Mouse (Mus musculus) B cell, adult 67 days (primary cell): ENCODE results near the gene Senp1. TPM values are rescaled to one million over a fixed set of nuclear protein-coding genes. Genes with fewer than 3 reads are reported as not detected.

Experiments used
- total RNA-seq, 2 experiments: library from RNA; stranded (reverse); gene quantifications; 4 replicates each; pipeline ENCODE4 v1.2.4; 2023

Senp1 gene
- total RNA-seq, result 10 to 100 TPM; 63.4 to 70.5 TPM

DNA sequence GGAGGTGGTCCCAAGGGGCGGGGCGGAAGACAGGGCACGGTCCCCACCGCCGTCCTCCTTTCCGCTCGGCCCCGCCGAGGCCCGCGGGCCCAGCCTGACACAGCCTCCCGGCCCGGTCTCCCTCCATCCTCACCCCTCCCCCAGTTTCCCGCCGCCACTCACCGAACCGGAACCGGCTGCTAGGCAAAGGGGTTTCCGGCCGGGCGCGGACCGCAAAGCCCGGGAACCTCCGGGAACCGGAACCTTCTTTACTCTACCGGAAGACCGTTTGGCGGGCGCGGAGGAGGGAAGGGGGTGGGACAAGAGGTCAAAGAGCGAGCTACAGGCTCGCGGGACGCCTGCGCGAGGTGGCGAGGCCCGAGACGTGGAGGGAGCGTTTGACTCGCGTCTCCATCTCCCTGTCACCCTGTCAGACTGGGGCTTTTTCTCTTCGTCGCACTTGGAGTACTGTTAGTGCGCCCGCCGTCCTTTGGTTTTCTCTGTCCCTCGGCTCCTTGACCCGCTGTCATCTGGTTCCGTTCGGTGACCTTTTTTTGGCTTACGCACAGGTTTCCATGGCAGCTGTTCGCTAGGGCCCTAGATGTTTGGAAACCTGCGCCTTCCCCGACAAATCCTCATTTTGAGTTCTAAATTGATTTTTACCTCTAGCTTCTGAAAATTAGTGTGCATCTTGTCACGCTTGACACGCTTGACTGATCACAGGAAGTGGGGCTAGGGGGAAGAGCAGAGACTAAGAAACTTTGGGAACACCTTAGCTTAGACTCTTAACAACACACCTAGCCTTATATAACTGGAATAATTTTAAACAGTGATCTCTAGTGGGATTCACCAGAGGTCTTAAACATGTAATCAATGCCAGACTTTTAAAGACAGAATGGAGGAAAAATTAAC, at the start of gene Senp1:
TSS of gene Senp1 (minus strand) at position 624 of the 891 bp plus-strand sequence.

GRCm38 (mm10) chr15:98092372-98093120, 998 bp downstream of the Senp1 start, which contains the start of gene Pfkm:
Gene Pfkm, plus strand, starts transcription at chr15:98092589.

DNA sequence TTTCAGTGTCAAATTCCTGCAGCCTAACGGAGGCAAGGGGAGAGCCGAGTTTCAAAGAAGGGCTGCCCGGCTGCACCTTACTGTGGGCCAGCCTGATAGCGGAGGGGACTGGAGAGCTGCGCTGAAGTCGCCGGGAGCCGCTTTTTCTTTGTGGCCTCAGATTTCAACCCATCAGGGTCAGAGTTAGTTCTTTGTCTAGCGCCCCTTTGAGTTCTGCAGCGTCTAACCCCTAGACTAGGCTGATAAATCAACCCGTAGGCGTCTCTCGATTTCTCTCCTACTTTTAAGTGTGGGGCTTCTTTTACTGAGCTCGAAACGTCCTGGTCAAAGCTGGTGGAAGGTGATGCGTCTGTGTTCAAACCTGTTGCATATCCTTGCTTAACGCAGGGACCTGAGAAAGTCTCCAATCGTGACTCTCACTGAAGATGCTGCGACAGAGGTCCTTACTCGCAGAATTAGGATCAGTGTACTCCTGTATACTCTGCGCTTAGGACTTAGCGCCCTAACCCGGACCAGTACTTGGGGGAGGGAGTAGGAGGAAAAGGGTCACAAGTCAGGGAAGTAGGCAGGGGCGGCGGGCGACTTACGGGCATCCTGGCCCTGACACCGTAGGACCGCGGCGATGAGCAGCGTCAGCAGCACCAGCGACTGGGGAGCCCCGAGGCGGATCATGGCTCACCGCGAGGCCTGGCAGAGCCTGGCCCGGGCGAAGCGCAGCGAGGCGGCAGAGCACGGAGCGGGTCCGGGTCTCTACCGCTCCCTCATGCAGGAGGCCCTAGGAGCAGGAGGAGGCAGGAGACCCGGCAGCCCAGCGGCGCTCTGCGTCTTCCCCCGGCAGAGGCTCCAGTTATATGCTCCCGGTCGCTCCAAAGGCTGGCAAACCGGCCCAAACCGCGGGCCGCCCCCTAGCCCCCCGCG, 89.5 kb downstream of the Senp1 start, which contains the start of gene Col2a1:
TSS of gene Col2a1 (minus strand) at position 874 of the 918 bp plus-strand sequence.

Other genes with a start within 250 kb of the Senp1 start
- gene Hdac7, start 249.2 kb downstream of the Senp1 start, total RNA-seq, result 100 to 1,000 TPM; 138 to 158 TPM
- under 1 TPM; 0.33 to 0.75 TPM for gene Vdr, start 183.1 kb downstream of the Senp1 start, total RNA-seq
- gene Tmem106c, start 129.5 kb downstream of the Senp1 start, total RNA-seq, result 10 to 100 TPM; 21.5 to 23.0 TPM
- not detected for gene Col2a1, start 89.0 kb downstream of the Senp1 start, total RNA-seq
- 1 to 10 TPM; 4.7 to 5.5 TPM for gene Pfkm, start 1.2 kb downstream of the Senp1 start, total RNA-seq
- gene Asb8, start 71.9 kb upstream of the Senp1 start, total RNA-seq, result 10 to 100 TPM; 21.2 to 27.4 TPM
- gene Ccdc184, start 73.4 kb upstream of the Senp1 start, total RNA-seq, result not detected
- not detected for gene Olfr288, start 101.8 kb upstream of the Senp1 start, total RNA-seq
- gene Gm44579, start 127.2 kb upstream of the Senp1 start, total RNA-seq, result not detected
- not detected for gene Olfr287, start 127.3 kb upstream of the Senp1 start, total RNA-seq
- gene Olfr286, start 140.7 kb upstream of the Senp1 start, total RNA-seq, result not detected
- not detected for gene H1fnt, start 163.5 kb upstream of the Senp1 start, total RNA-seq
- gene Zfp641, start 202.4 kb upstream of the Senp1 start, total RNA-seq, result not detected
- not detected for gene Olfr285, start 223.6 kb upstream of the Senp1 start, total RNA-seq
- gene Olfr284, start 247.2 kb upstream of the Senp1 start, total RNA-seq, result not detected